Mouse (Mus musculus) hindbrain, postnatal 0 days (tissue): ENCODE measurements around the gene Aldh3a1. TPM values are rescaled to one million over a fixed set of nuclear protein-coding genes. Genes with fewer than 3 reads are reported as not detected.

Source experiments
- ATAC-seq: fragments of 200-750 bp; cut with Nextera tagmentation; 2 replicates; pipeline ENCODE4 v1.8.0; 2017; ENCODE audit warnings: mild to moderate bottlenecking, moderate TSS enrichment, moderate library complexity
- DNase-seq: peaks from one replicate; pipeline ENCODE4 v3.0.0-alpha.2; 2015; ENCODE audit warnings: low spot score
- H3K27ac ChIP-seq: fragments of 300-500 bp; sonication (generic); 2 replicates; pipeline ENCODE4 v1.5.1; 2014; ENCODE audit warnings: mild to moderate bottlenecking
- H3K27me3 ChIP-seq: fragments of 300-500 bp; sonication (generic); 2 replicates; pipeline ENCODE4 v1.6.1; 2014; ENCODE audit warnings: low read length, mixed read lengths; ENCODE audit not compliant: insufficient read depth
- H3K36me3 ChIP-seq: fragments of 300-500 bp; sonication (generic); 2 replicates; pipeline ENCODE4 v1.6.1; 2014; ENCODE audit warnings: low read length, mixed read lengths; ENCODE audit not compliant: insufficient read depth
- H3K4me1 ChIP-seq: fragments of 300-500 bp; sonication (generic); 2 replicates; pipeline ENCODE4 v1.6.1; 2014; ENCODE audit warnings: antibody characterized with exemption, low read length, mixed read lengths; ENCODE audit not compliant: insufficient read depth
- H3K4me2 ChIP-seq: fragments of 300-500 bp; sonication (generic); 2 replicates; pipeline ENCODE4 v1.6.1; 2014; ENCODE audit warnings: low read depth, mild to moderate bottlenecking, low read length, moderate library complexity, mixed read lengths
- H3K4me3 ChIP-seq: fragments of 300-500 bp; sonication (generic); 2 replicates; pipeline ENCODE4 v1.5.1; 2014; ENCODE audit warnings: low read length
- H3K9ac ChIP-seq: fragments of 300-500 bp; sonication (generic); replicated peaks from 2 replicates; pipeline ENCODE4 v1.6.1; 2014; ENCODE audit warnings: mild to moderate bottlenecking, low read length, moderate library complexity, mixed read lengths
- H3K9me3 ChIP-seq: fragments of 300-500 bp; sonication (generic); 2 replicates; pipeline ENCODE4 v1.6.1; 2016; ENCODE audit warnings: low read length, mixed read lengths
- CTCF ChIP-seq: IDR thresholded peaks from 2 replicates; pipeline ENCODE4 v1.5.1; 2016; ENCODE audit warnings: antibody characterized with exemption, control low read depth, low read depth
- WGBS: fragments of 180-500 bp; shearing (Covaris S2); extraction: QIAGEN DNeasy Blood & Tissue Kit; methylation state at CpG from one replicate; pipeline ENCODE4 v1.1.7; 2014; 5-methylcytosine and 5-hydroxymethylcytosine counted together
- polyA plus RNA-seq: library from polyadenylated mRNA; unstranded; fragments of >200 nt; fragmentation: Nextera tagmentation; extraction: Ambion mirVana; gene quantifications from 2 replicates; pipeline ENCODE4 v1.2.1, GENCODE M21; 2015
- total RNA-seq: library from RNA; depleted of rRNA; stranded (reverse); fragments of >200 nt; gene quantifications from 2 replicates; pipeline ENCODE4 v1.2.3, GENCODE M21; 2014; rRNA removed

The Aldh3a1 gene
- total and polyA plus RNA-seq, 2 experiments from 2014 or later = 0.63 to 0.94 TPM

GRCm38 (mm10) chr11:61252807-61253206 is 45.5 kb downstream of the Aldh3a1 start:
- Histone ChIP-seq H3K9me3 (no peaks in the 10 kb centered on the region), H3K36me3 (peaks cover 57% of the 10 kb centered on the region), H3K4me3 (no peak overlapping the region), H3K4me2 (no peak overlapping the region), H3K27me3 (no peaks in the 10 kb centered on the region), H3K27ac (no peak overlapping the region), H3K9ac (no peak overlapping the region), H3K4me1 (no peaks in the 10 kb centered on the region)
- TF ChIP-seq CTCF = no peak
- WGBS = 95% methylated on average over 12 of the region's 12 CpGs
- no peak for ATAC-seq
- DNase-seq = no peak

GRCm38 (mm10) chr11:61259106-61259505 is 51.8 kb downstream of the Aldh3a1 start:
- WGBS = 92% methylated on average over 6 of the region's 6 CpGs
- no peak for DNase-seq
- no peaks in the 10 kb centered on the region for H3K27me3 ChIP-seq
- H3K36me3 ChIP-seq = peaks cover 52% of the 10 kb centered on the region
- TF ChIP-seq CTCF = no peak
- no peaks in the 10 kb centered on the region for H3K4me1 ChIP-seq
- no peak for ATAC-seq
- no peak overlapping the region for H3K9ac ChIP-seq
- no peaks in the 10 kb centered on the region for H3K9me3 ChIP-seq
- H3K27ac ChIP-seq = no peak overlapping the region
- no peak overlapping the region for H3K4me2 ChIP-seq
- no peak overlapping the region for H3K4me3 ChIP-seq

GRCm38 (mm10) chr11:61262516-61262915 is 55.2 kb downstream of the Aldh3a1 start:
- peaks cover 36% of the 10 kb centered on the region for H3K36me3 ChIP-seq
- no peak overlapping the region for H3K27ac ChIP-seq
- TF ChIP-seq CTCF = no peak
- ATAC-seq (no peak), DNase-seq (no peak)
- 88% methylated on average over 14 of the region's 14 CpGs for WGBS
- H3K9me3 ChIP-seq = no peaks in the 10 kb centered on the region
- no peak overlapping the region for H3K9ac ChIP-seq
- H3K4me2 ChIP-seq = no peak overlapping the region
- 0 out of 2 replicates have a peak, but pooled peaks cover 5% of the 10 kb centered on the region for H3K4me1 ChIP-seq
- no peak overlapping the region for H3K4me3 ChIP-seq
- H3K27me3 ChIP-seq = no peaks in the 10 kb centered on the region

- H3K4me2 ChIP-seq = no peak overlapping the region
- no peak overlapping the region for H3K9ac ChIP-seq
- H3K27ac ChIP-seq = no peak overlapping the region
- no peak overlapping the region for H3K4me3 ChIP-seq
- no peaks in the 10 kb centered on the region for H3K9me3 ChIP-seq
- peaks cover 31% of the 10 kb centered on the region for H3K36me3 ChIP-seq
- no peaks in the 10 kb centered on the region for H3K27me3 ChIP-seq
- WGBS = 86% methylated on average over 1 of the region's 1 CpGs
- no peak for DNase-seq
- TF ChIP-seq CTCF = no peak
- H3K4me1 ChIP-seq = 0 out of 2 replicates have a peak, but pooled peaks cover 5% of the 10 kb centered on the region
- no peak for ATAC-seq
Observed at GRCm38 (mm10) chr11:61263841-61264240, 56.5 kb downstream of the Aldh3a1 start.

- H3K9me3 ChIP-seq = no peaks in the 10 kb centered on the region
- 0 out of 2 replicates have a peak, but pooled peaks cover 5% of the 10 kb centered on the region for H3K4me1 ChIP-seq
- H3K4me3 ChIP-seq = peak within 1 kb of the TSS; percentile 61
- H3K27ac ChIP-seq = peak within 1 kb of the TSS; percentile 95
- H3K36me3 ChIP-seq = peaks cover 17% of the 10 kb centered on the region
- no peak; the same call in none of the 2 replicates for TF ChIP-seq CTCF
- peak within 1 kb of the TSS; percentile 57 for H3K4me2 ChIP-seq
- H3K9ac ChIP-seq = peak within 1 kb of the TSS; percentile 78
- under 1% methylated on average over 58 of the region's 58 CpGs for WGBS
- H3K27me3 ChIP-seq = no peaks in the 10 kb centered on the region
- peak; percentile 97 for DNase-seq
- peak; percentile 99 for ATAC-seq
Observed at GRCm38 (mm10) chr11:61266551-61267533, 59.5 kb downstream of the Aldh3a1 start, which contains the start of gene Aldh3a2. Aldh3a2 (minus strand) TSS chr11:61267464.

Other genes starting within 250 kb of the Aldh3a1 start
- 16.0 and 16.6 TPM in 2 replicates for gene Kcnj12, start 185.0 kb upstream of the Aldh3a1 start, total RNA-seq
- 3.3 TPM in 2 replicates for gene Kcnj12, start 185.0 kb upstream of the Aldh3a1 start, polyA plus RNA-seq
- gene Tnfrsf13b, start 80.8 kb upstream of the Aldh3a1 start, total RNA-seq = 2.7 and 7.0 TPM in 2 replicates
- gene Tnfrsf13b, start 80.8 kb upstream of the Aldh3a1 start, polyA plus RNA-seq = 1.1 and 1.5 TPM in 2 replicates
- gene Usp22, start 32.5 kb upstream of the Aldh3a1 start, total RNA-seq = 526 and 577 TPM in 2 replicates
- 251 and 278 TPM in 2 replicates for gene Usp22, start 32.5 kb upstream of the Aldh3a1 start, polyA plus RNA-seq
- 37.9 and 40.4 TPM in 2 replicates for gene Aldh3a2, start 59.9 kb downstream of the Aldh3a1 start, total RNA-seq
- gene Aldh3a2, start 59.9 kb downstream of the Aldh3a1 start, polyA plus RNA-seq = 36.2 and 37.3 TPM in 2 replicates
- gene Slc47a2, start 135.3 kb downstream of the Aldh3a1 start, total RNA-seq = 0.16 TPM in 1 of 2 replicates, not detected in the other
- 0.14 and 0.21 TPM in 2 replicates for gene Slc47a2, start 135.3 kb downstream of the Aldh3a1 start, polyA plus RNA-seq
- 7.7 and 9.5 TPM in 2 replicates for gene Slc47a1, start 170.8 kb downstream of the Aldh3a1 start, total RNA-seq
- gene Slc47a1, start 170.8 kb downstream of the Aldh3a1 start, polyA plus RNA-seq = 2.3 and 3.2 TPM in 2 replicates
- gene Rnf112, start 246.6 kb downstream of the Aldh3a1 start, total RNA-seq = 74.3 and 74.9 TPM in 2 replicates
- gene Rnf112, start 246.6 kb downstream of the Aldh3a1 start, polyA plus RNA-seq = 22.0 and 23.8 TPM in 2 replicates